Mouse (Mus musculus): ENCODE data around the gene Adgb.
"Not testable (repeated sequence)": the region's sequence is repeated elsewhere in the genome, so short reads cannot be mapped to it uniquely, and the experiment has no call there.

Adgb gene

DNA sequence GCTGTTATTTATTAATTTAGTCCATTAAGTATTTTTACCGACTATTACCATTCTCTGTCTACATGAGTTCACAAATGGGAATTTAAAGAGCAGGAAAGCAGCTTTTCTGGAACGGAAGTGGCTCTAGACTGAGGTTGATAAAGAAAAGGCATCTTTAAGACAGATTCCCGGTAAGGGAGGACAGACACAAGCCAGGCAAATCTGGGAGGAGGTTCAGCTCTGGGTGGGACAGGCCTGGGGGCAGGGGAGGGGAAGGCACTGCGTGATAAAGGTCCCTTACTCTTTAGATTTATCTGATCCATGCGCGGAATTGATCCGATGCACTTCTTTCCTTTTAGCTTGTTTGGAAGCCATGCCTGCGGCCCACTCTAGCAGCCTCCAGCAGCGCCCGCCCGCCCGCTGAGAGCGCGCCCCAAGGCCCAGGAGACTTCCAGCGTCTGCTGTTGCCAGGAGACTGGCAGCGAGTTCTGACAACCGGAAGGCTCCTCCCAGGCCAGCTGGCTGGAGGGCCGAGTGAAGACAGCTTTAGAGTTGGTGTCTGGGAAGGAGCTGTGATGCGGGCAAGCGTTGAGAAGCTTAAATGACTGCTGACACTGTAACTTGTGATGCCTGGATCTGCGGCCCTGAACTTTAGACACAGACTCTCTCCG, at the start of gene Adgb:
Gene Adgb, minus strand, starts transcription at position 366 of the 650 bp plus-strand sequence.
- peak; percentile 79 to 88 for DNase-seq

DNA sequence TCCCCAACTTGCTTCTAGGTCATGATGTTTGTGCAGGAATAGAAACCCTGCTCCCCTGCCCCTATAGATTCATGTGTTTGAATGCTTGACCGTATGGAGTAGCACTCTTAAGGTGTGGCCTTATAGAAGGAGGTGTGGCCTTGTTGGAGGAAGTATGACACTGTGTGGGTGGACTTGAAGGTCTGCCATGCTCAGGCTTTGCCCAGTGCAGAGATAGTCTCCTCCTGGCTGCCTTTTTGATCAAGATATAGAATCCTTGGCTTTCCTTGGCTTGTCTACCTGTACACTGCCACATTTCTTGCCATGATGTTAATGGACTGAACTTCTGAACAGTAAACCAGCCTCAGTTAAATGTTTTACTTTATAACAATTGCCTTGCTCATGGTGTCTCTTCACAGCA, 8.0 kb upstream of the Adgb start:
- DNase-seq = no peak

DNA sequence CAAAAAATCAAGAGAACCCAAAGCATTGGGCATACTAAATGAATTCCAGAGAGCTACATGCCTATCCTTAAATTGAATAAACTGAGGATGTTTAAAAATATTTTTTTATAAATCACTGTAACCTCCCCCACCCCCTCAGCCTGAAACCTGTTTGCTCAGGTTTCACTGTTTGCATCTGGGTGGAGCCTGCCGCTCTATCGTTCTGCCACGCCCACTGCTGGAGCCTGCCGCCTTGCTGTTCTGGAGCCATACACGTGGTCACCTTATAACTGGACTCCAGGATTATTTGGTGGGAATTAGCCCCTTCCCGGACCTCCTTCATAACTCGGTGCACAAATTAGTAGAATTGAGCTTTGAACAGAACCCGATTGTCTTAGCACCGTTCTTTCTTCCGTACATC, 5.3 kb upstream of the Adgb start:
- not testable (repeated sequence) for DNase-seq

DNA sequence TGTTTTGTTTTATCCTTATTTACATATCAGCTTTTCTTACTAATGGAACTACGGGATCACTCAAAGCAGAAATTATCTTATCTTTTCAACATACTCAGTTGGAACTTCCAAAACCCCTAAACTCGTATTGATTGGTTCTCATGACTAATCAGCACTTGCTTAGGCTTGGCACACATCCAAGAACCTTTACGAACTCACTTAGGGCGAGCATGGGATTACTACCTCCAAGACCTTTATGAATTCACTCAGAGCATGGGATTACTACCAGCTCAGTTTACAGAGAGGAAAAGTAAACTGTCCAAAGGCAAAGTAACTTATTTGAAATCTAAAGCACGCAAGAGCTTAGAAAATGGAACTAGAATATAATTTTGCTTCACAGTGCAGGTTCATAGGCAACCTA, 4.8 kb upstream of the Adgb start:
- DNase-seq = no peak

DNA sequence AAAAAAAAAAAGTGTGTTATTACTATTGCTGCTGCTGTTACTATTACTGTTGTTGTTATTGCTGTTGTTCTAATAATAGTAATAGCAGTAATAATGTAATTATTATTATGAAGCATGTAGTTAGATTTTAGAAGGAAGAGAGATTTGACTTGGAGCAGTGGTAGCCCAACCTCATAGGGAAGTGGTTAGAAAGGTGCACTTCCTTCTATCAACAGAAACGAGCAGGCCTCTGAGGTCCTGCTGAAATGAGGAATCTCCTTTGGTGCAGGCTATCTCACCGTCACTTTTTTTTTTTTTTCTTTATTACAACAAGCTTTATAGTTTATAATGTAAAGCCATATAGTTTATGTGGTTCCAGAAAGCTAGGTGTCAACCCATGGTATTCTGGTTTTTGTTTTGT, 4.4 kb upstream of the Adgb start:
- no peak for DNase-seq

DNA sequence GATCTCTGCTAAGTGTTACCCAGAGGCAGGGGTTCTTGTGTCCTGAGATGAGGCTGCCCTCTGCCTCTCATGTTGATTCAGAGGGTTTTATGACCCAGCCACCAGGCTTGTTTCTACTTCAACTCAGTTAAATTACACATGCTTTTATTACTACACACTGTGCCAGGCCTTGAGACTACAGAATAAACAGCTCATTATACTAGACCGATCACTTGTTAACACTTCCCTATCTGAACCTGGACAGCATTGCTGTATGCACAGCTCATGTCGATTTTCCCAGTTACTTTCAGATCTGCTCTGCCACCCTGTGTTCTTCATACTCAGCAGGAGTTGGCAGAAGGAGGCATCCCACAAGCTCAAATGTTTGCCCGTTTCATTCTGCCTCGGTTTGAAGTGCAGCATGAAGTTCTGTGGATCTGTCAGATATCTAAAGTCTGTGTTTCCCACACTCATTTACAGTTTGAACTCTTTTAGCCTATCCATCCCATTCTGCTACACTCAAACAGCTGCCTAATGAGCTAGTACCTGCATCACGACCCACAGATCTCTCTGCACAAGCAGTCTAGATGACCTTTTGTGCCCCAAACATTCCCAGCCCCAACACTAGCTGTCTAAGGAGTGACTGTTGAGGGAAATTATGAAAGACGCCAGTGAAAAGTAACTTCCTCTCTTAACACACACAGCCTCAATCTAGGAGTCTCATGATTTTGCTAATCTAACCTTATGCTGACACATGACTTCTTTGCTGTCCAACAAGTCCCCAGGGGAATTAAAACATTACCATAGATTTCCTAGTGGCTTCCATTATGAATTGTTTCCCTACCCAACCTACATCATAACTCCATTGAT, 3.2 kb downstream of the Adgb start:
- no peak for DNase-seq

DNA sequence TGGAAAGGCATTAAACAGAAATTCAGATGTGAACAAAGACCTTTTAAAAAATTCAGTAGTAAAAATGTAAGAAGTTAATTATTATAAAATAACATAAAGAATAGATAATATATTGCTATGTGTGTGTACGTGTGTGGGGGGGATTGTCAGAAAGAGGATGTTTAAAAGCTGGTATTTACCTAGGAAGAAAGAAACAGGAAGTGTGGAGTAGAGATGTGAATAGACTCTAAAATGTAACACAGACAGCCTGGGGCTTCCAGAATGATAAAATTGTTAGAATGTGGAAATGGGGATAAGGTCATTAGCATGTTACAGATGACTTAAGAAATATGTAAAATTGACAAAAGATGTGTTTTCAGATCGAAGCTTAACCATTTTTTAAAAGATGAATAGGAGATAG, 12.0 kb downstream of the Adgb start:
- no peak for DNase-seq

DNA sequence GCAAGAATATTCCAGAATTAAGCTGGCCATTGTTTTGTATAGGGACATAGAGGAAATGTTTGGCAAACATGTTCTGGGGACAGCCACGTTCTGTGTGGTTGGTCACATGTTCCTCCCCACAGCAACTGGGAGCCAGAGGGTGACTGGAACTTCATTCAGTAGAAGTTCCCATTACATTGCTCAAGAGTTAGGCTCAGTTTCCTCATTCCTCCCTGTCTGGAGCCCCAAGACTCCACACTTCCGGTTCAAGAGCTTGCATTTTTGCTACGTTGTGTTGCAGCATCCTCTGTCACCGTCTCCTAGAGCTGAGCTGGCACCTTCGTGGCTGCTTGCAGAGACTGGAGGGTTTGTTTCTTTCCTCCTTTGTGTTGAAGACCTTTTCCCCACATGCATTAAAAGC, 15.1 kb downstream of the Adgb start:
- DNase-seq = peak; percentile 29 to 48

DNA sequence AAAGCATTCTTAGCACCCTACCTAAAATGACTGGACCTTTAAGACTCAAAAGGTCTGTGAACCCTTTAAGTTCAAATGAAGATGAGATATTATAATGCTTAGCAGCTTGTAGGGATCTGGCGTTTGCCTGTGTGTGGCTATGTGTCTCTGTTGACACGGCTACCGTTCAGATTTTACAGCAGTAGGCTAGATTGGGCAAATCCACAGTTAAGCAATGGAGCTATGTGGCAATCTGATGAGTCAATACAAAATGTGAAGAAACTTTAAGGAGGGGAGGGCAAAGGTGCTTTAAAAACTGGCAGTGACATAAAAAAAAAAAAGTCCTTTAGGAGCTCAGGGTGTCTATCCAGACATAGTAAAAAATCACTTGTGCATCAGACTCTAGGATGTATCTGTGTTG, 23.1 kb downstream of the Adgb start:
- DNase-seq = peak in 1 of 2 experiments; percentile 51

DNA sequence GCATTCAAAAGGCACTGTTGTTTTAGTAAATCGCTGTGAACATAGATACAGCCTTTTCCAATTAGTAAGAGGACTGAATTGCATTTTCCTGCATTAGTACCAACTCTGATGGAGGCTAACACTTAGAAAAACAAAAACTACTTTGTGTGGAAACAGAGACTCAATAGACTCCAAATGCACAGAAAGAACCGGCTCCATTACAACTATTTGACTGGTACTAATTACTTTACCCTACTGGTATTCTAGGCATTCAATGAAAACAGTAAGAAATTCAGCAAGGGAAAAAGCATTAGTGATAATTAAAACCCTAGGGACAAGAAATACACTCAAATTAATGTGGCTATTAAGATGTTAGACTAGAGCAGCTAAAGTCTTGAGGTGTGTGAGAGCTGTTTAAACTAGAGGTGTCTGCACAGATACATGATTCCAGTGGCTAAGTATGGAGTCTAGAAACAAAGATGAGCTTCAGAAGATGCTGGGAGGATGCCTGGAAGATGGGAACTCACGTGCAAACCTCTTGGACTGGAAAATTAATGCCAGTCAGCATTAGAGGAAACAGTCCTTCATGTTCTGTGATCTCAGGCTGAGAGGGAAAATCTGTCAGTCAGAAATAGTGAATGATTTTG, 27.2 kb downstream of the Adgb start:
- no peak for DNase-seq

DNA sequence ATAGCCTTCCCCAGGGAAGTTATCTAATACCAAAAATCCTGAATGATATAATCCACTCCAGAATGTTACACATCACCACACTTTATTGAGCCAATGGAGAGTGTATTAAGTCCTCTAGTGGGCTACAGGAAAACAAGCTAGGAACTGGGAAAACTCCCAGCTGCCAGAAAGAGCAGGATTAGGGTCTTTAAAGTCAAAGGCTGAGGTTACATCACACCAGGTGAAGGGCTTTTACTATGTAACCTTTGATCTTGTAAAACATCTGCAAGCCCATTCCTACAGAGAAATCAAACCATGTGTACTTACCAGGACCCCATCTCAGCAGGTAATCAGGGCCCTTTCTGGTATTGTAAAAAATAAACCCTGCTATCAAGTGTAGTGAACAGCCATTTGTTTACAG, 28.6 kb downstream of the Adgb start:
- DNase-seq = no peak

DNA sequence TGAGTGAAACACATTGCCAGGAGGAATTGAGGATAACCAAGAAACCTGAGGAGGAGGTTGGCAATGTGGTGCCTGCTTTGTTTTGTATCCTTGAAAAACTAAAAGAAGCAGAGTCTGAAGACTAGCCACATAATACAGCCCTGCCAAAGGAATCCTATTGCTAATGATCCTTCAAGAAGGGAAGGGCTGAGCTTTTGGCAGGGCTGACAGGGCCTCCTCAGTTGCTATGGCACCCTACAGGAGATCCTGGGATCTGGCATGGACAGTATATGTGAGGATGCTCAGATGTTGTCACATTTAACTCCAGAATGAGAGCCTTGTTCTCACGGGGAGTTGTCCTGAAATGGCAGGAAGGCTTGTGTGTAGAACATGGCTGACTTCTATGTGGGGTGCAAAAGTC, 37.1 kb downstream of the Adgb start:
- DNase-seq = no peak

DNA sequence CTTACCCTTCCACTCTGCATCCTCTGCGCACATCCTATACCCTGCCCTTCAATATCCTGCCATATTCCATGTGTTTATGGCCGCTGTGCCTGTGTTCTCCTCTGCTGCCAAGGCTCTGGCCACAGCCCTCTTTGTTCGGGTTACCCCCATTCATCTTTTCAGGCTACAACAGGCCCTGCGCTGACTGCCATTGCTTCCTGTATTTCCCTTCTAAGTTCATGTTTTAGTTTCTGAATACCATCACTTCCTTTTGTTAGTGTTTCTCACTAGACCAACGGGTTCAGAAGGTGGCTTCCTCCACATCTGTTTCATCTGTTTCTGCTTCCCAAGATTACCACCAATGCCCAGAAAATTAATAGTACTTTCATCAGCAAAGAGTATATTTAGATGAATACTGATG, 42.5 kb downstream of the Adgb start:
- no peak for DNase-seq

DNA sequence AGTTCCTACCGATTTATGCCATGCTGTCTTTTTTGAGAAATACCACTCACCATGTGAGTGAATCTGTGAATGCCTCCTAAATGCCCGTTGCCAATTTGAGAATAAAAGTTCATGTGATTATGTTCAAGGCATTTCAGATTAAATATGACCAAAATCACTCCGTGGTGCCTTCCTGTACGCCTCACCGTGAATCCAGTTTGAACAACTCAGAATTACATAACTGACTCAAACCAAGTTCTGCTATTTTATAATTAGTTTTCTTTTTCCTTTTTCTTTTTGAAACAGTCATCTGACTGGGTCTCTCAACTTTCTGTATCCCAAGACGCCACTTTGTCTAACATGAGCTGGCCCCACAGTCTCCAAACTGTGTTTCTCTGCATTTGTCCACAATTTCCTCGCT, 43.1 kb downstream of the Adgb start:
- DNase-seq = no peak

DNA sequence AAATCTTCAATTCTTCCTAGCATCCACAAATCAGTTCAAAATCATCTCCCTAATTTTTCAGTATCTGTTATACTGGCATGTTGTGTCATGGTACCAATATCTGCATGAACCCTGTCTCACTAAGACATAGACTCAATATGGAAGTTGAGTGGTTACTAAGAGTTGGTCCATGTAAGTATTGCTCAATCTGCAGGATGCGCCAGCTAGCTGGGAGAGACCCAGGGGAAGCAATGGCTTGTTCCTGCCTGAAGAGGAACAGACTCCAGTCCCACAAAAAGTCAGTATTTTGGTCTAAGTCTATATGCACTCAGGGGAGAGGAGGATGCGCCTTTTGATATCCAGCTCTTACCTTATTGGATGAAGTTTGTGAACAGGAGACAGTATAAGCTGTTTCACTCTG, 47.7 kb downstream of the Adgb start:
- DNase-seq = no peak

DNA sequence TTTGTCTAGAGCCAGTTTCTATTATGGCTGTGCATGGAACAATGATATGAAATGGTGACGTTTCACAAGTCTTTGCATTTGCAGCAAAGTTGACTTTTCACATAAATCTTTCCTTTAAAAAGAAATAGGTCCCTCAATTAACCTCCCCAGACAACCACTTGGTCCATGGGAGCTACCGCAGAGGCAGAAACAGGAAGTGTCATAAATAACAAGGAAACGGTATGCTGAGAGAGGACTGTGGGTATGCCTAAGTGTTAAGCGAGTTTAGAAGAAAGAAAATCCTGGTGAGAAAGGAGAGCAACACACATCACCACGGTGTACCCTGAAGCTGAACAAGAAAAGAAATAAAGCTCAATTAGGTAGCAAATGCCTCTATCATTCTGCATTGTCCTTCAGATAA, 61.1 kb downstream of the Adgb start:
- DNase-seq = no peak

DNA sequence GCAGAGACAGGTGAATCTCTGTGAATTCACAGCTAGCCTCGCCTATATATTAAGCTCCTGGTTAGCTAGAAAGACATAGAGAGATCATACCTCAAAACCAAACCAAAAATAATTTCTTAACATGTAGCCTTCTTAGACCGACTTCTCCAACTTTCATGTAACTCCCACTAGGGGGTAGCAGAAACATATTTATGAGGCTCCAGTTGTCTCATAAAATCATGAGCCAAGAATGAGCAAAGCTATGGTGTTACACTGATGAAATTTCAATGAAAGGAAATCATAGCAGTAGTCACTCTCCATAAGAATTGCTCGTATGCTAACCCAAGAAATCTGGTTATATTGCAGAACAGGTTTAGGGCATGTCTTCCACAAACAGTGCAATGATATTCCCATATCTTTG, 64.0 kb downstream of the Adgb start:
- no peak for DNase-seq

DNA sequence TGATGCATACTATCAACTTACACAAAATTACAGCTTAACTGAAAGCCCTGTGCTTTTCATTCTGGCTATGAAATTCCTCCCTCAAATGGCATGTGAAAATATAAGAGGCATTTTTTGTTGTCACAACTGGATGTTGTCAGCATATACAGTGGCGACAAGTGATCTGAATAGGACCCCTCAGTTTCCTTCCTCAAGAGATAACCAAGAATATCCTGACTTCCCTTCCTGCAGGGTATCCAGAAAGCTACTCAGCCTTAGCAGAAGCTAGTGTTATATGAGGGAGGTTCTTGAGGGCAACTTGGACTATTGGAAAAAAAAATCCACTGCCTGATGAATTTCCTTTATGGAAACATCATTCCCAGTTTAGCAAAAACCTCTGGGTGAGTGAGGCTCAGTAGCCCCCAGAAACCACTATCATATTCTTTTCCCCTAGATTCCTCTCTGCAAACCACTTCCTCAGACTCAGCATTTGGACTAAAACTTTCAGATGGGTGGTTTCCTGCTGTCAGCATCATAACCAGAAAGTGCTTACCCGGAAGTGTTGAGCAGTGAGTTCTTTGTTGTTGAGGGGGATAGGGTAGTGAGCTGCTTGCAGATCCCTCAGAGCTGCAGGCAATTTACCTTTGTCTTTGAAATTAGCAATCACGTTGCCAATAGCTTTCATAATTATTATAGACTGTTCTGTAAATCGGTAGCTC, 76.2 kb downstream of the Adgb start:
- no peak for DNase-seq

DNA sequence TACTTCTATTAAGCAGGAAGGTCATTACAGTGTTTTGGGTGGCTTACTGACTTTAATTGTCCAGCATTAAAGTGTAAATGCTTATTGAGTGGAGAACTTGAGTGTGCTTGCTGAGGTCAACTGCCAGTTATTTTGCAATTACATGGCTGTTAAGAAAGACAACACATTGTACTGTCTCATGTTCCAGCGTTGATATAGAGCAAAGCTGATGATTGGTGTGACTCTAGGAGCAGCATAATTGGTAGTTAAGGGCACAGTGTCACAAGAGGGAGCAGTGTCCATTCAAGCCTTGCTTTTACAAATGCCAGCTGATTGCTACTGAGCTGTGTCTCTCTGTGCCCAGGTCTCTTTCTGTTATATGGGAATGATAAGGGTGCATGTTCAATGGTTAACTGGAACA, 97.5 kb downstream of the Adgb start:
- DNase-seq = no peak

DNA sequence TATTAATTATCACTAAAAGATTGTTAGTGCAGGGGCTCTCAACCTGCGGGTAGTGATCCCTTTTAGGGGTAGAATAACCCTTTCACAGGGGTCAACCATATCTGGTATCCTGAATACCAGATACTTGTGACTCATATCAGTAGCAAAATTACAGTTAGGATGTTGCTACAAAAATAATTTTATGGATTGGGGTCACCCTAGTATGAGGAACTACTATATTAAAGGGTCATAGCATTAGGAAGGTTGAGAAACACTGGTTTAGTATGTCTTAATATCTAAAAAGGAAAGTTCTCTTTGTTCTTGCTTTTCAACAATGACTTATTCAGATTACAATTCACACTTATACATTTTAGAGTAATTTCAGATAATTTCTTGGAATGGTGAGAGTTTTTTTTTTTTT, 108.1 kb downstream of the Adgb start:
- no peak for DNase-seq

DNA sequence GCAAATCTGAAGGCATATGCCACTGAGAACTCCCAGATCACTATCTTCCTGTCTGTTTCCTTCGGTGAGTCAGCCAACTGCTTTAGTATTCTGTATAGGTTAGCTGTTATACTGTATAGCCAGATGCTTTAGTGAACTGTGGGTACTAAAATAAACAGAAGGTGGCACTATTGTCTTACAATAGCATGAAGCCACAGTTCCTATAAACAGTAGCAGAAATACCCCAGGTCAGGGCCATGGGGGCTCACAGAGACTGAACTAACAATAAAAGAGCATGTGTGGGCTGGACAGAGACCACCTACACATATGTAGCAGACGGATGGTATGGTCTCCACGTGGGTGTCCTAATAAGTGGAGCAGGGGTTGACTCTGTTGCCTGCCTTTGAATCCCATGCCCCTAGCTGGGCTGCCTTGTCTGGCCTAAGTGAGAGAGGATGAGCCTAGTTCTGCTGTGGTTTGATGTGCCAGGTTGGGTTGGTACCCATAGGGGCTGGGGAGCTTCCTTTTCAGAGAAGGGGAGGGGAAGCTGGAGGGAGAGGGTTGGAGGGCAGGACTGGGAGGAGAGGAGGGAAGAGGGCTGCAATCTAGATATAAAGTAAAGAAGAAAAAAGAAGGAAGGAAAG, 116.4 kb downstream of the Adgb start:
- DNase-seq = no peak

DNA sequence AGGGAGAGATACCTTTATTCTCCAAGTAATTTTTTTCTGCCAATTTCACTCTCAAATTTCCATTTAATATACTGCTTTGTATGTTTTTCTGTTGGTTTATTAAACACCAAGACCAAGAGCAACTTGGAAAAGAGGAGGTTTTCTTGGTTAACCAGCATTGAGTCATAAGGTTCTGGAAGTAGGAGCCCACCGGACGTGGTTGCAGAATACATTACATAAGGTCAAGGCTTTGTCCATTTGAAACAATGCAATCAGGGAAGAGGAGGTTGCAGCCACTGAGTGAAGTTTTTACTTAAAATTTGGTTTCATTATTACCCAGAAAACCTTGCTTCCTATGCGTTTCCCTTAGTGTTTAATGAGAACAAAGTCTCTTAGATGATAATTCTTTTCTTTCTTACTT, 119.9 kb downstream of the Adgb start:
- DNase-seq = no peak

DNA sequence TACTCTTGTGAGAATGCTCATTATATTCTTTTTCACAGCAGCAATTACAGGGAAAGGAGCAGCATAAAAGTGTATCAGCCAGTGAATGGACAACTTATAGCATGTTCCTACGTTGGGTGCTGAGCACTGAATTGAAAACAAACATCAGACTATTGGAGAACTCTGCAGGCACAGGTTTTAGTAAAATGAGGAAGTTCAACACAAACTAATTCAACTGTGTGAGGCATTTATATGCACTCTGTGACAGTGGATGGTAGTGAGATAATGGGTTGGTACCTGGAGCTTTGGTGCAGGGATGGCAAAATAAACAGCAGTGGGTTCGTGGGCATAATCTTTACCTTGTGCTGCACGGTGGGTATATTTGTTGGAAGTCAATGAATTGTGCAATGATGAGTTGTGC, 121.6 kb downstream of the Adgb start:
- DNase-seq = no peak
